Mouse (Mus musculus) erythroblast, adult 5-6 weeks (primary cell): ENCODE measurements around the gene Prss16. TPM values are rescaled to one million over a fixed set of nuclear protein-coding genes. Genes with fewer than 3 reads are reported as not detected.
A peak's percentile ranks its signal among the peaks of the same experiment; 100 is the strongest.

Experiments
- ATAC-seq: replicated peaks from 2 replicates; pipeline ENCODE4 v1.8.0; 2016; ENCODE audit warnings: moderate number of reproducible peaks, mild to moderate bottlenecking, moderate TSS enrichment, inconsistent platforms; ENCODE audit not compliant: poor library complexity, low FRiP score, severe bottlenecking
- total RNA-seq, 2 experiments: library from RNA; stranded (forward) in 1 of 2; stranded (reverse) in 1 of 2; fragments of 150-400 nt in 1 of 2; fragments of 200-764, 138-1000 nt in 1 of 2; gene quantifications; 2 replicates each; pipeline versions ENCODE4 v1.2.3 to v1.2.4; 2015 to 2017; ENCODE audit warnings: low replicate concordance in 2 of 2

Gene Prss16
- total RNA-seq, 2 experiments from 2014 or later, result 1.8 to 6.3 TPM

DNA sequence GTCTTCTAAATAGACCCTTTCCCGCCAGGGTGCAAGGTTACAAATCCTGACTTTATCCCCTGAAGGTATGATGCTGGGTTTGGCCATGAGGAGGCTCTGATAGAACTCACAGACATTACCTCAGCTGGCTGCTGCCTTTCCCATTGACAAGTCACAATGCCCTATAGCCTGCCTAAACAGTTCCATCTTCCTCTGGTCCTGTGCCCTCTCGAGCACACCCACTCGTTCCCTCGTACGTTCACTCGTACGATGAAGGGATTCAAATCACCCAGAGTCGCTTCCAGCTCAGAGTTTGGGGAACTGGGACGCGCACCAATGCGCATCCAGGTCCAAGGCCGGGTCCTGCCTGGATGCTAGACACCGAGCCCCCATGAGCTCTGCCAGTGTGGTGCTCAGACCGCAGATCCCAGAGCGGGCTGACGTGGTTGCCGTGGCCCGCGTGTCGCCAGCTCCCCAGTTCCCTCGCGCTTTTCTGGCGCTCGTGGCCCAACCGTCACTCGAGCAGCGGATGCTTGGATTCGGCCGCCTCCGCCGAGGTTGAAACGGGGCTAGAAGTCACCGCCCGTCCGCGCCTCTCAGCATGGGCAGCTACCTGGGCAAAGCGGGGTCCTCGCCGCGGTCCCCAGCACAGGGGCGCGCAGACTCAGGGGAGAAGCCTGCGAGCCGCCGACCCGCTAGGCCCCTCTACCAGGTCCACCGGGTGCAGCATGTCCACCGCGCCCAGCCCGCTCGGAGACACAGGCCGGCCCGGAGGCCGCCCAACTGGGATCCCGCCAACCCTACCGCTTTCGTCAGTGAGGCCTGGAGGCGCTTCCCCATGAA lies 28.4 kb downstream of the Prss16 start, which contains the start of gene Pom121l2:
TSS of gene Pom121l2 (plus strand) at position 214 of the 822 bp plus-strand sequence.
- no peak for ATAC-seq

DNA sequence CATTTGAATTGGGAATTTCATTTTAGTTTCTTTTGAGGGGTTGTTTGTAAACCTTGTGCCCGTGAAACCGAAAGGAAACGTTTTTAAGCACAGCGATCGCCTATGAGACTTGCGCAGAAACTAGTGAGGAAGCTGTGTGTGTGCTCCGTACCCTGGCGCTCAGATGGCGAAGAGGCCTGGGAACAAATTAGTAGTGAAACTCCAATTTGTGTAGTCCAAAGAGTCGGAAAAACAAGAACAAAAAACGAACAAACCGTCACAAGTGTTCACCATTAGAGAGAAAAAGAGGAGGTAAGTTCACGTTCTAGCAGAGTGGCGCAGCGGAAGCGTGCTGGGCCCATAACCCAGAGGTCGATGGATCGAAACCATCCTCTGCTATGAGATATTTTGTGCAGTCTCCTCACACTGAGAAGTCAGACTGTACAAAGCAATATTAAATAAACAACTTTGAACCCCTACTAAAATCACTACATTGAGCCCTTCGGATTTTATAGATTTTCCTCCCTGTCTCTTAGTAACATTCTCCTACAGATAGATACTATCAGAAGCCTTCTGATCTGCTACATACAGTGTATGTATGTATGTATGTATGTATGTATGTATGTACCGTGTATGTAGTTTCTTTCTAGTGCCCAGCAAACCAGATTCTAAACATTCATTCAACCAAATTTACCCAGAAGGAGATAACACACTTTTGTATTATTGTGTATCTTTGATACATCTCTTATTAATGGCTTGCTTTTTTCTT lies 34.6 kb downstream of the Prss16 start:
- peak; percentile 63 for ATAC-seq

DNA sequence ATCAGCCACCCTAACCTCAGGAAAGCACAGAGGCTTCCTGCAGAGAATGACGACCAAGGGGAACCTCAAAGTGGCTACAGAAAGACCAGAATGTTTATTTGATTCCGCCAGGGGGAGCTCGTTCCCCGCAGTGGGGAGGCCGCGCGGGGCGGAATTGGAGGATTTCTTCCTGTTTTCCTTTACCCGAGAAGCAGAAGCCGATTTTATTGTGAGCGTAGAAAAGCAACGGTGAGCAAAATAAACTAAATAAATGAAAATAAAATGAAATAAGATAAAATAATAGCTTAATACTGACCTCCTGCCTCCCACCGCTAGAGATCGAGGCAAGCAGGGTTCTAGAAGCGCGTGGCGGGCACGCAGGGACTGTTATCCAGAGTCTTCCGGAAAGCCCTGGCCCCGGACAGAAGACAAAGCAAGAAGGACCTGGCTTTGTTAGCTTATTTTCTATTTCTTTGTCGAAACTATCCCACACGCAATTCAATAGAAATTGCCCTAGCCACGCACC lies 35.3 kb downstream of the Prss16 start:
- ATAC-seq, result peak; percentile 95

DNA sequence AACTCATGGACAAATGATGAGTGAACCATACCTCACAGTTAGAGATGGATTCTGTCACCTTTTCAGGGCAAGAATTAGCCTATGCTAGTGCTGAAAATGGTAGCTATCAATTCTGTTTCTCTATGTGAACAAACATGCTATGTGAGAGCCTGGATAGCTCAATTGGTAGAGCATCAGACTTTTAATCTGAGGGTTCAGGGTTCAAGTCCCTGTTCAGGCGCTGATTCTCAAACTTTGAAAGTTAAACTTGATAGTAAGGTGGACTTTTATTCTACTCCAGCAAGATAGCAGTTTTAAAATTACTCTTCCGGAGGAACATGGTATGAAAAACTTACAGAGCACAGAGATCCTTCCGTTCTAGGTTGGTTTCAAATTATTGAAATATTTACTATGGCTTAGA lies 37.9 kb downstream of the Prss16 start:
- ATAC-seq, result no peak

DNA sequence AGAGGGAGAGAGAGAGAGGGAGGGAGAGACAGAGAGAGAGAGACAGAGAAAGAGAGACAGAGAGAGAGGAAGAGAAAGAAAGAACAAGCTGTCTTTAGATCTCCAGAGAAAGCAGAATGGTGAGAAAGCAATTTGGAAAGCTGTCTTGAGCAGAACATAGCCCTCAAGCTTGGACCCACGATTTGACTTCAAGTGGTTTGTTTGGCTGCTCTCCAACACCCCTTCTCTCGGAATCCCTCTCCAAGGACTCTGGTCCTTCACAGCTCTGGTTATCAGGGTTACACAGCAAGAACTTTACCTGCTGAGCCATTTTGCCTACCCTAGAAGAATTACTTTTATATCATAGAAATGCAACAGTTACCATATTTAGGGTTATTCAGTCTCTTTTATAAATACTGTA lies 39.7 kb downstream of the Prss16 start:
- no peak for ATAC-seq

DNA sequence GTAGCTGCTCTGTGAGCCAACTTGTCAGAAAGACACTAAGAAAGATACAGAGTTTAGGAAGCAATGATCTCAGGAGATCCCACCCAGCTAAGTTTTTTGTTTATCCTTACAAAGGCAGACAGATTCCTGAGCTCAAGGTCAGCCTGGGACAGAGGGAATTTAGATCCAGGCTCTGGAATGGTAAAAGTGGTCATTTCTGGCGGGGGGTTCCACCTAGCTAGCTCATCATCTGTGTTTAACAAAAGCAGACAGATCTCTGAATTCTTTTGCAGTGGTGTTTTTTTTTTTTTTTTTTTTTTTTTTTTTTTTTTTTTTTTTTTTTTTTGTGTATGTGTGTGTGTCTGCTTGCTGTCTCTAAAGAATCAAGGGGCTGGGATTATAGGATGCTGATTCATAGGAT lies 40.3 kb downstream of the Prss16 start:
- ATAC-seq, result no peak

Other genes starting within 250 kb of the Prss16 start
- 491 and 530 TPM in 2 replicates for gene Hist1h1b, start 229.1 kb downstream of the Prss16 start, total RNA-seq (2015; ENCODE audit: low replicate concordance)
- gene Hist1h1b, start 229.1 kb downstream of the Prss16 start, total RNA-seq (2017; ENCODE audit: low replicate concordance), result 1,333 and 2,653 TPM in 2 replicates
- 143 and 204 TPM in 2 replicates for gene Hist1h3i, start 226.4 kb downstream of the Prss16 start, total RNA-seq (2015; ENCODE audit: low replicate concordance)
- 142 and 186 TPM in 2 replicates for gene Hist1h3i, start 226.4 kb downstream of the Prss16 start, total RNA-seq (2017; ENCODE audit: low replicate concordance)
- gene Hist1h2an, start 222.5 kb downstream of the Prss16 start, total RNA-seq (2015; ENCODE audit: low replicate concordance), result not detected in 2 replicates
- gene Hist1h2an, start 222.5 kb downstream of the Prss16 start, total RNA-seq (2017; ENCODE audit: low replicate concordance), result 456 and 497 TPM in 2 replicates
- 4.4 and 5.8 TPM in 2 replicates for gene Hist1h2bp, start 222.3 kb downstream of the Prss16 start, total RNA-seq (2015; ENCODE audit: low replicate concordance)
- gene Hist1h2bp, start 222.3 kb downstream of the Prss16 start, total RNA-seq (2017; ENCODE audit: low replicate concordance), result 33.7 and 47.3 TPM in 2 replicates
- 197 and 261 TPM in 2 replicates for gene Hist1h2bq, start 199.5 kb downstream of the Prss16 start, total RNA-seq (2015; ENCODE audit: low replicate concordance)
- 24.3 and 156 TPM in 2 replicates for gene Hist1h2bq, start 199.5 kb downstream of the Prss16 start, total RNA-seq (2017; ENCODE audit: low replicate concordance)
- 63.1 and 86.1 TPM in 2 replicates for gene Hist1h2ao, start 199.3 kb downstream of the Prss16 start, total RNA-seq (2015; ENCODE audit: low replicate concordance)
- gene Hist1h2ao, start 199.3 kb downstream of the Prss16 start, total RNA-seq (2017; ENCODE audit: low replicate concordance), result 517 TPM in 1 of 2 replicates, not detected in the other
- gene Hist1h4m, start 198.0 kb downstream of the Prss16 start, total RNA-seq (2015; ENCODE audit: low replicate concordance), result 71.7 and 77.6 TPM in 2 replicates
- 860 and 1,014 TPM in 2 replicates for gene Hist1h4m, start 198.0 kb downstream of the Prss16 start, total RNA-seq (2017; ENCODE audit: low replicate concordance)
- 6.9 and 21.5 TPM in 2 replicates for gene Hist1h4n, start 177.5 kb downstream of the Prss16 start, total RNA-seq (2015; ENCODE audit: low replicate concordance)
- 699 and 712 TPM in 2 replicates for gene Hist1h4n, start 177.5 kb downstream of the Prss16 start, total RNA-seq (2017; ENCODE audit: low replicate concordance)
- 40.2 and 52.7 TPM in 2 replicates for gene Hist1h2ap, start 176.2 kb downstream of the Prss16 start, total RNA-seq (2015; ENCODE audit: low replicate concordance)
- 924 and 2,814 TPM in 2 replicates for gene Hist1h2ap, start 176.2 kb downstream of the Prss16 start, total RNA-seq (2017; ENCODE audit: low replicate concordance)
- 215 and 279 TPM in 2 replicates for gene Hist1h2br, start 176.0 kb downstream of the Prss16 start, total RNA-seq (2015; ENCODE audit: low replicate concordance)
- gene Hist1h2br, start 176.0 kb downstream of the Prss16 start, total RNA-seq (2017; ENCODE audit: low replicate concordance), result 157 and 261 TPM in 2 replicates
- gene Zfp184, start 64.6 kb downstream of the Prss16 start, total RNA-seq (2015; ENCODE audit: low replicate concordance), result 0.19 and 2.9 TPM in 2 replicates
- 0.34 and 2.5 TPM in 2 replicates for gene Zfp184, start 64.6 kb downstream of the Prss16 start, total RNA-seq (2017; ENCODE audit: low replicate concordance)
- not detected in 2 replicates for gene Pom121l2, start 28.5 kb downstream of the Prss16 start, total RNA-seq (2015; ENCODE audit: low replicate concordance)
- not detected in 2 replicates for gene Pom121l2, start 28.5 kb downstream of the Prss16 start, total RNA-seq (2017; ENCODE audit: low replicate concordance)
- gene Hist1h2ah, start 25.8 kb upstream of the Prss16 start, total RNA-seq (2015; ENCODE audit: low replicate concordance), result 2.5 TPM in 1 of 2 replicates, not detected in the other
- 462 and 930 TPM in 2 replicates for gene Hist1h2ah, start 25.8 kb upstream of the Prss16 start, total RNA-seq (2017; ENCODE audit: low replicate concordance)
- 14.6 and 64.4 TPM in 2 replicates for gene Hist1h2bk, start 26.1 kb upstream of the Prss16 start, total RNA-seq (2015; ENCODE audit: low replicate concordance)
- gene Hist1h2bk, start 26.1 kb upstream of the Prss16 start, total RNA-seq (2017; ENCODE audit: low replicate concordance), result 627 and 660 TPM in 2 replicates
- gene Hist1h4i, start 31.6 kb upstream of the Prss16 start, total RNA-seq (2015; ENCODE audit: low replicate concordance), result 32.4 and 38.2 TPM in 2 replicates
- 129 and 151 TPM in 2 replicates for gene Hist1h4i, start 31.6 kb upstream of the Prss16 start, total RNA-seq (2017; ENCODE audit: low replicate concordance)
- 3.7 and 12.3 TPM in 2 replicates for gene Hist1h2ag, start 33.2 kb upstream of the Prss16 start, total RNA-seq (2015; ENCODE audit: low replicate concordance)
- gene Hist1h2ag, start 33.2 kb upstream of the Prss16 start, total RNA-seq (2017; ENCODE audit: low replicate concordance), result 705 and 715 TPM in 2 replicates
- 17.9 and 23.8 TPM in 2 replicates for gene Hist1h2bj, start 33.5 kb upstream of the Prss16 start, total RNA-seq (2015; ENCODE audit: low replicate concordance)
- gene Hist1h2bj, start 33.5 kb upstream of the Prss16 start, total RNA-seq (2017; ENCODE audit: low replicate concordance), result 272 and 275 TPM in 2 replicates
- gene Vmn1r188, start 74.7 kb upstream of the Prss16 start, total RNA-seq (2015; ENCODE audit: low replicate concordance), result not detected in 2 replicates
- not detected in 2 replicates for gene Vmn1r188, start 74.7 kb upstream of the Prss16 start, total RNA-seq (2017; ENCODE audit: low replicate concordance)
- gene Vmn1r189, start 96.1 kb upstream of the Prss16 start, total RNA-seq (2015; ENCODE audit: low replicate concordance), result not detected in 2 replicates
- gene Vmn1r189, start 96.1 kb upstream of the Prss16 start, total RNA-seq (2017; ENCODE audit: low replicate concordance), result 0.43 TPM in 1 of 2 replicates, not detected in the other
- gene Vmn1r191, start 174.2 kb upstream of the Prss16 start, total RNA-seq (2015; ENCODE audit: low replicate concordance), result not detected in 2 replicates
- not detected in 2 replicates for gene Vmn1r191, start 174.2 kb upstream of the Prss16 start, total RNA-seq (2017; ENCODE audit: low replicate concordance)
- gene Vmn1r192, start 181.4 kb upstream of the Prss16 start, total RNA-seq (2015; ENCODE audit: low replicate concordance), result not detected in 2 replicates
- not detected in 2 replicates for gene Vmn1r192, start 181.4 kb upstream of the Prss16 start, total RNA-seq (2017; ENCODE audit: low replicate concordance)
- gene Vmn1r193, start 213.4 kb upstream of the Prss16 start, total RNA-seq (2015; ENCODE audit: low replicate concordance), result not detected in 2 replicates
- not detected in 2 replicates for gene Vmn1r193, start 213.4 kb upstream of the Prss16 start, total RNA-seq (2017; ENCODE audit: low replicate concordance)
- gene Vmn1r194, start 234.5 kb upstream of the Prss16 start, total RNA-seq (2015; ENCODE audit: low replicate concordance), result not detected in 2 replicates
- not detected in 2 replicates for gene Vmn1r194, start 234.5 kb upstream of the Prss16 start, total RNA-seq (2017; ENCODE audit: low replicate concordance)